Mouse (Mus musculus) CH12.LX (cell line): ENCODE measurements around the gene Cplane1. TPM values are rescaled to one million over a fixed set of nuclear protein-coding genes. Genes with fewer than 3 reads are reported as not detected.
A peak's percentile ranks its signal among the peaks of the same experiment; 100 is the strongest.

Experiments used
- DNase-seq: peaks from one replicate; pipeline ENCODE4 v3.0.0-alpha.2; 2013; ENCODE audit errors: extremely low read depth
- H3K27ac ChIP-seq: 2 replicates; pipeline ENCODE4 v1.5.1; 2012; ENCODE audit warnings: low read depth, mild to moderate bottlenecking, control low read depth, moderate library complexity; ENCODE audit not compliant: insufficient read depth
- H3K27me3 ChIP-seq: replicated peaks from 2 replicates; pipeline ENCODE3; 2012; ENCODE audit warnings: inconsistent platforms
- H3K36me3 ChIP-seq, 2 experiments: replicated peaks in 1 of 2; 2 replicates each; pipeline versions ENCODE3 to v1.6.1; 2012; ENCODE audit warnings: inconsistent platforms in 1 of 2, low read length in 1 of 2, mild to moderate bottlenecking in 1 of 2, mixed read lengths in 1 of 2, moderate library complexity in 1 of 2; ENCODE audit not compliant: control insufficient read depth in 1 of 2, insufficient read depth in 1 of 2
- H3K4me1 ChIP-seq, 2 experiments: 2 replicates each; pipeline ENCODE4 v1.6.1; 2012; ENCODE audit warnings: inconsistent platforms in 1 of 2, moderate library complexity in 1 of 2; ENCODE audit not compliant: insufficient read depth in 2 of 2, control insufficient read depth in 1 of 2
- H3K4me2 ChIP-seq: 2 replicates; pipeline ENCODE4 v1.6.1; 2012; ENCODE audit warnings: low read depth, mild to moderate bottlenecking, control low read depth; ENCODE audit not compliant: poor library complexity, insufficient read depth, severe bottlenecking
- H3K4me3 ChIP-seq, 3 experiments: fragments of 150-350 bp in 1 of 3; sonication (generic) in 1 of 3; replicated peaks in 1 of 3; 2 replicates each; pipeline versions ENCODE3 to v1.5.1; 2011 to 2012; ENCODE audit warnings: low read depth in 2 of 3, low read length in 2 of 3, mild to moderate bottlenecking in 2 of 3, moderate library complexity in 2 of 3, control low read depth in 1 of 3, improper control_type of control experiment in 1 of 3, inconsistent platforms in 1 of 3, mixed read lengths in 1 of 3; ENCODE audit not compliant: poor library complexity in 1 of 3
- H3K79me2 ChIP-seq: replicated peaks from 2 replicates; pipeline ENCODE4 v1.6.1; 2012; ENCODE audit warnings: mild to moderate bottlenecking, moderate library complexity; ENCODE audit not compliant: control insufficient read depth, poor library complexity, insufficient read depth, severe bottlenecking; ENCODE audit errors: extremely low read depth
- H3K9ac ChIP-seq: 2 replicates; pipeline ENCODE4 v1.6.1; 2012; ENCODE audit warnings: low read depth, mild to moderate bottlenecking, control low read depth, moderate library complexity; ENCODE audit not compliant: insufficient read depth
- H3K9me3 ChIP-seq: replicated peaks from 2 replicates; pipeline ENCODE3; 2012; ENCODE audit warnings: low read length, inconsistent platforms, mixed read lengths
- BHLHE40 ChIP-seq: IDR thresholded peaks from 2 replicates; pipeline ENCODE4 v1.6.1; 2011; ENCODE audit warnings: mild to moderate bottlenecking, low read depth, low read length, improper control_type of control experiment
- CHD1 ChIP-seq: IDR thresholded peaks from 2 replicates; pipeline ENCODE4 v1.6.1; 2012; ENCODE audit warnings: low read depth, low read length, improper control_type of control experiment, inconsistent platforms
- CHD2 ChIP-seq: IDR thresholded peaks from 2 replicates; pipeline ENCODE4 v1.6.1; 2011; ENCODE audit warnings: low read length, improper control_type of control experiment
- CTCF ChIP-seq, 2 experiments: IDR thresholded peaks in 1 of 2; conservative IDR thresholded peaks in 1 of 2; 2 replicates each; pipeline ENCODE4 v1.5.1; 2011 to 2012; ENCODE audit warnings: low read depth in 2 of 2, low read length in 2 of 2, improper control_type of control experiment in 1 of 2, inconsistent platforms in 1 of 2, mild to moderate bottlenecking in 1 of 2, moderate library complexity in 1 of 2
- E2F4 ChIP-seq: IDR thresholded peaks from 2 replicates; pipeline ENCODE4 v1.6.1; 2011; ENCODE audit warnings: low read depth, low read length, improper control_type of control experiment; ENCODE audit not compliant: insufficient replicate concordance
- ELF1 ChIP-seq: IDR thresholded peaks from 2 replicates; pipeline ENCODE4 v1.6.1; 2014; ENCODE audit warnings: low read depth, mild to moderate bottlenecking, inconsistent platforms, low read length, improper control_type of control experiment
- EP300 ChIP-seq: IDR thresholded peaks from 2 replicates; pipeline ENCODE4 v1.6.1; 2011; ENCODE audit warnings: low read length, improper control_type of control experiment
- ETS1 ChIP-seq: conservative IDR thresholded peaks from 2 replicates; pipeline ENCODE4 v1.6.1; 2012; ENCODE audit warnings: low read depth, mild to moderate bottlenecking, inconsistent platforms, low read length, improper control_type of control experiment, moderate library complexity
- GABPA ChIP-seq: IDR thresholded peaks from 2 replicates; pipeline ENCODE4 v1.6.1; 2012; ENCODE audit warnings: low read depth, low read length, improper control_type of control experiment, inconsistent platforms; ENCODE audit not compliant: insufficient replicate concordance
- HCFC1 ChIP-seq: IDR thresholded peaks from 2 replicates; pipeline ENCODE4 v1.6.1; 2012; ENCODE audit warnings: low read depth, mild to moderate bottlenecking, inconsistent platforms, low read length, improper control_type of control experiment
- IRF4 ChIP-seq: IDR thresholded peaks from 2 replicates; pipeline ENCODE4 v1.6.1; 2014; ENCODE audit warnings: low read depth, mild to moderate bottlenecking, inconsistent platforms, low read length, improper control_type of control experiment
- JUN ChIP-seq: IDR thresholded peaks from 2 replicates; pipeline ENCODE4 v1.6.1; 2011; ENCODE audit warnings: low read depth, mild to moderate bottlenecking, low read length, improper control_type of control experiment, moderate library complexity; ENCODE audit not compliant: insufficient read depth
- JUND ChIP-seq: conservative IDR thresholded peaks from 2 replicates; pipeline ENCODE4 v1.6.1; 2011; ENCODE audit warnings: low read depth, low read length, improper control_type of control experiment
- KAT2A ChIP-seq: IDR thresholded peaks from 2 replicates; pipeline ENCODE4 v1.6.1; 2012; ENCODE audit warnings: low read length, improper control_type of control experiment, inconsistent platforms; ENCODE audit not compliant: insufficient replicate concordance
- MAFK ChIP-seq: IDR thresholded peaks from 2 replicates; pipeline ENCODE4 v1.6.1; 2011; ENCODE audit warnings: low read length, improper control_type of control experiment; ENCODE audit not compliant: insufficient replicate concordance
- MAX ChIP-seq: IDR thresholded peaks from 2 replicates; pipeline ENCODE4 v1.6.1; 2011; ENCODE audit warnings: low read length, improper control_type of control experiment
- MAZ ChIP-seq: IDR thresholded peaks from 2 replicates; pipeline ENCODE4 v1.6.1; 2012; ENCODE audit warnings: low read depth, mild to moderate bottlenecking, inconsistent platforms, low read length, improper control_type of control experiment, moderate library complexity
- MEF2A ChIP-seq: IDR thresholded peaks from 2 replicates; pipeline ENCODE4 v1.6.1; 2014; ENCODE audit warnings: low read depth, mild to moderate bottlenecking, inconsistent platforms, low read length, improper control_type of control experiment, borderline replicate concordance
- MXI1 ChIP-seq: IDR thresholded peaks from 2 replicates; pipeline ENCODE4 v1.6.1; 2011; ENCODE audit warnings: mild to moderate bottlenecking, low read depth, low read length, improper control_type of control experiment
- MYC ChIP-seq: IDR thresholded peaks from 2 replicates; pipeline ENCODE4 v1.6.1; 2011; ENCODE audit warnings: low read depth, mild to moderate bottlenecking, improper control_type of control experiment, low read length
- NELFE ChIP-seq: IDR thresholded peaks from 2 replicates; pipeline ENCODE4 v1.6.1; 2011; ENCODE audit warnings: low read depth, low read length, improper control_type of control experiment
- NRF1 ChIP-seq: IDR thresholded peaks from 2 replicates; pipeline ENCODE4 v1.6.1; 2014; ENCODE audit warnings: low read depth, mild to moderate bottlenecking, inconsistent platforms, low read length, improper control_type of control experiment, moderate library complexity
- PAX5 ChIP-seq: IDR thresholded peaks from 2 replicates; pipeline ENCODE4 v1.6.1; 2012; ENCODE audit warnings: low read length, inconsistent platforms, mixed read lengths
- POLR2A ChIP-seq: IDR thresholded peaks from 2 replicates; pipeline ENCODE4 v1.6.1; 2011; ENCODE audit warnings: low read depth, mild to moderate bottlenecking, improper control_type of control experiment, low read length
- POLR2AphosphoS2 ChIP-seq: IDR thresholded peaks from 2 replicates; pipeline ENCODE4 v1.6.1; 2011; ENCODE audit warnings: low read depth, low read length, improper control_type of control experiment
- RAD21 ChIP-seq: IDR thresholded peaks from 2 replicates; pipeline ENCODE4 v1.6.1; 2011; ENCODE audit warnings: low read depth, mild to moderate bottlenecking, low read length, improper control_type of control experiment, moderate library complexity
- RCOR1 ChIP-seq: conservative IDR thresholded peaks from 2 replicates; pipeline ENCODE4 v1.6.1; 2012; ENCODE audit warnings: low read depth, mild to moderate bottlenecking, inconsistent platforms, low read length, improper control_type of control experiment
- SIN3A ChIP-seq: IDR thresholded peaks from 2 replicates; pipeline ENCODE4 v1.6.1; 2012; ENCODE audit warnings: low read length, improper control_type of control experiment, inconsistent platforms
- SMC3 ChIP-seq: IDR thresholded peaks from 2 replicates; pipeline ENCODE4 v1.6.1; 2011; ENCODE audit warnings: low read depth, low read length, improper control_type of control experiment
- TBP ChIP-seq: conservative IDR thresholded peaks from 2 replicates; pipeline ENCODE4 v1.6.1; 2011; ENCODE audit warnings: low read depth, low read length, improper control_type of control experiment
- TCF12 ChIP-seq: IDR thresholded peaks from 2 replicates; pipeline ENCODE4 v1.6.1; 2014; ENCODE audit warnings: low read depth, mild to moderate bottlenecking, inconsistent platforms, low read length, improper control_type of control experiment
- UBTF ChIP-seq: IDR thresholded peaks from 2 replicates; pipeline ENCODE4 v1.6.1; 2012; ENCODE audit warnings: low read depth, mild to moderate bottlenecking, inconsistent platforms, low read length, improper control_type of control experiment, moderate library complexity
- USF1 ChIP-seq: IDR thresholded peaks from 2 replicates; pipeline ENCODE4 v1.6.1; 2014; ENCODE audit warnings: low read depth, mild to moderate bottlenecking, inconsistent platforms, low read length, improper control_type of control experiment
- USF2 ChIP-seq: conservative IDR thresholded peaks from 2 replicates; pipeline ENCODE4 v1.6.1; 2011; ENCODE audit warnings: low read depth, low read length, improper control_type of control experiment
- ZC3H11A ChIP-seq: IDR thresholded peaks from 2 replicates; pipeline ENCODE4 v1.6.1; 2012; ENCODE audit warnings: low read depth, mild to moderate bottlenecking, inconsistent platforms, low read length, improper control_type of control experiment
- ZKSCAN1 ChIP-seq: IDR thresholded peaks from 2 replicates; pipeline ENCODE4 v1.6.1; 2012; ENCODE audit warnings: low read depth, inconsistent platforms, low read length, improper control_type of control experiment, borderline replicate concordance
- ZMIZ1 ChIP-seq: IDR thresholded peaks from 2 replicates; pipeline ENCODE4 v1.6.1; 2012; ENCODE audit warnings: low read depth, mild to moderate bottlenecking, inconsistent platforms, low read length, improper control_type of control experiment
- ZNF384 ChIP-seq: IDR thresholded peaks from 2 replicates; pipeline ENCODE4 v1.6.1; 2012; ENCODE audit warnings: low read depth, low read length, improper control_type of control experiment, inconsistent platforms
- dilution Hi-C: fragments of 300-500 bp; cut with MboI; formaldehyde crosslinking; loops from 2 replicates; pipeline ENCODE4 v1.14.3; 2020; ENCODE audit warnings: low sequenced_read_pairs; ENCODE audit not compliant: extremely low pct_unique_long_range_greater_than_20kb, extremely low pct_ligation_motif_present
- in situ Hi-C: fragments of 300-500 bp; cut with MboI; formaldehyde crosslinking; loops from 3 replicates; pipeline ENCODE4 v1.14.3; 2019; ENCODE audit warnings: low sequenced_read_pairs, low pct_ligation_motif_present, low pct_unique_long_range_greater_than_20kb, mixed read lengths
- polyA plus RNA-seq: library from polyadenylated mRNA; unstranded; fragments of >175 nt; gene quantifications from 2 replicates; pipeline ENCODE4 v1.2.1, GENCODE M21; 2012; ENCODE audit warnings: low read depth; ENCODE audit not compliant: insufficient read length
- total RNA-seq, 2 experiments: library from RNA; depleted of rRNA; stranded (reverse); fragments of 300-350 nt in 1 of 2; fragments of >200 nt in 1 of 2; gene quantifications; 2 replicates each; pipeline ENCODE4 v1.2.3; 2012 to 2014

Gene Cplane1
- total RNA-seq (2012; rRNA removed) (3.6 and 3.7 TPM in 2 replicates), total RNA-seq (2014; rRNA removed) (1.7 and 2.1 TPM in 2 replicates), polyA plus RNA-seq (4.1 and 5.9 TPM in 2 replicates)

- dilution Hi-C loops, result no loop called here
- TF ChIP-seq JUND, result no peak
- 0 out of 2 replicates have a peak, but pooled peaks have one; percentile 26 for TF ChIP-seq MAX
- no peak for TF ChIP-seq ZKSCAN1
- peak; percentile 72 for TF ChIP-seq TCF12
- TF ChIP-seq POLR2AphosphoS2, result 0 out of 2 replicates have a peak, but pooled peaks have one; percentile 60
- no peak for TF ChIP-seq CHD2
- no peak for TF ChIP-seq BHLHE40
- TF ChIP-seq USF2, result no peak
- peak; percentile 73; the same call in 1 of the 2 replicates for TF ChIP-seq MXI1
- no peak for TF ChIP-seq RCOR1
- no peak for TF ChIP-seq EP300
- TF ChIP-seq PAX5, result no peak
- TF ChIP-seq SMC3, result no peak
- TF ChIP-seq ETS1, result no peak
- 0 out of 2 replicates have a peak, but pooled peaks have one; percentile 35 for TF ChIP-seq MAZ
- TF ChIP-seq NRF1, result peak; percentile 97
- TF ChIP-seq SIN3A, result peak; percentile 79
- TF ChIP-seq UBTF, result peak; percentile 27; the same call in 1 of the 2 replicates
- TF ChIP-seq GABPA, result no peak
- no peak for TF ChIP-seq JUN
- TF ChIP-seq MYC, result no peak
- no peak for TF ChIP-seq ZNF384
- no peak for TF ChIP-seq CTCF (conservative IDR thresholded peaks at IDR 0.05 in 1 of 2, IDR thresholded peaks at IDR 0.05 in 1 of 2; ENCODE audit: low read depth in 2 of 2, low read length in 2 of 2)
- peak; percentile 81; the same call in 1 of the 2 replicates for TF ChIP-seq ZMIZ1
- TF ChIP-seq CHD1, result no peak
- 0 out of 2 replicates have a peak, but pooled peaks have one; percentile 30 for TF ChIP-seq ELF1
- TF ChIP-seq ZC3H11A, result no peak
- TF ChIP-seq KAT2A, result no peak
- TF ChIP-seq HCFC1, result peak; percentile 48
- no peak for TF ChIP-seq E2F4
- TF ChIP-seq POLR2A, result peak; percentile 84
- no peak; the same call in 1 of the 2 replicates for TF ChIP-seq USF1
- TF ChIP-seq IRF4, result peak; percentile 29; the same call in 1 of the 2 replicates
- TF ChIP-seq MAFK, result no peak
- peak; percentile 85 for TF ChIP-seq NELFE
- no peak for TF ChIP-seq RAD21
- 0 out of 2 replicates have a peak, but pooled peaks have one; percentile 26 for TF ChIP-seq TBP
- no peak for TF ChIP-seq MEF2A
These were observed at the start of gene Cplane1 for GRCm38 (mm10) chr15:8168591-8169265. Gene Cplane1, plus strand, starts transcription at chr15:8169106.

More at GRCm38 (mm10) chr15:8168591-8169265, at the start of gene Cplane1:
- Histone ChIP-seq H3K79me2 (no peaks in the 10 kb centered on the region), H3K4me2 (peak within 1 kb of the TSS; percentile 90), H3K27ac (no peak within 1 kb of the TSS), H3K9me3 (no peaks in the 10 kb centered on the region), H3K36me3 (peaks cover 3 to 15% of the 10 kb centered on the region in 2 experiments), H3K27me3 (no peaks in the 10 kb centered on the region), H3K9ac (peak within 1 kb of the TSS; percentile 79), H3K4me1 (peaks cover 0 to 7% of the 10 kb centered on the region in 2 experiments; a peak in 1 of 4 replicates), H3K4me3 (peak within 1 kb of the TSS; percentile 59 to 98 (median 82))
- peak; percentile 86 for DNase-seq
- in situ Hi-C loops, result no loop called here
